Mouse (Mus musculus): ENCODE data around the gene Il16.

Il16 gene

DNA sequence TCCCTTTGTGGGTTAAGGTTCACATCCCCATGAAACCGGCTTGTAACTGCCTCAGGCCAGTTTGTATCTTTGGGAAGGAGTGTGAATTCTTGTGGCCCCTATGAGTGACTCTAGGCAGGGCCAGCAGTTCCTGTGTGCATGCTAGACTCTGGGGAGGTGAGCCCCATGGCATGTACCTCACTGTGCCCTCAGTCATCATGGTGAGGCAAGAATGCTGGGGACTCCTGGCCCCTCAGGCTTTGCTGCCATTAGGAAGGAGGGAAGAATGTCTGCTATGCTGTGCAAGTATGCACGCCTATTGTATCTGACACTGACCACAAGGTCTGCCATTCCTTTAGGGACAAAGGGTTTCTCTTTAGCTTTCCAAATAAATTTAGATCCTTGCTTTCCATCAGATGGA lies 104.4 kb downstream of the Il16 start:
- DNase-seq (ENCODE audit: low spot score): no peak

GRCm38 (mm10) chr7:83640581-83640980 lies 104.9 kb downstream of the Il16 start:
- no peak for DNase-seq (ENCODE audit: low spot score)

DNA sequence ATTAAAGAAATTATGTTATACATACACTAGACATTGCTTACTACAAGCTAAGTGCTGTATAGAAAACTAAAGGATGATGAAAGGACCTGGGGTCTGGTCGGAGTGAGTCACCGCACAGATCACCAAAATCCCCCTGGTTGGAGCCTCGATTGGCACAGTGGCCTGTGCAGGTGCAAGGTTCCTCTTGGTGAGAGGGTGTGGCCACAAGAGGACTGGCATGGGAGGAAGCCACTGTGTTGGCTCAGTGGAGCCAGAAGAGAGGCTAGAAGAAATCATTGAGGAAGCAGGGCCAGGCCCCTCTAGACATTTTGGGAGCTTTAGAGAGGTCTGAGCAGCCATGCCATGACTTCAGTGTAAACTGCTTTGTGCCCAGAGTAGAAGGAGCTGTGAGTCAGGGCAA lies 106.4 kb downstream of the Il16 start:
- no peak for DNase-seq (ENCODE audit: low spot score)

- DNase-seq (ENCODE audit: low spot score): no peak
Measured at GRCm38 (mm10) chr7:83637781-83638583, 107.5 kb downstream of the Il16 start.

DNA sequence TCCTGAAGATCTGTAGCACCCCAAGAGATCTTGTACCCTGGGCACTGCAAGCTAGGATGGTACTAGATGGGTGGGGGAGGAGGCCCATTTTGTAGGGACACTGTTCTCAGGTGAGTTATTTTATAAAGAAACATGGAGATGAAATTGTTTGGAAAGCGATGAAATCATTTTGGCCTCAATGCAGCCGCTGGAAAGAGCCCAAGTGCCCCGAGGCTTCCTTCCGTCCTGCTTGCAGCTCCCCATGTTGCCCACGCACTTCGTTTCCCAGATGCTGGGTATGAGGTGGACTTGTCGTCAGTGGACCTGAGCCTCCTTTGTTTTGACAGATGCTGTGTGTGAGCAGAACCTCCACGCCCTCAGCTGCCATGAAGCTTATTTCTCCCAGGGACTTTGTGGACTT lies 109.1 kb downstream of the Il16 start:
- no peak for DNase-seq (ENCODE audit: low spot score)

DNA sequence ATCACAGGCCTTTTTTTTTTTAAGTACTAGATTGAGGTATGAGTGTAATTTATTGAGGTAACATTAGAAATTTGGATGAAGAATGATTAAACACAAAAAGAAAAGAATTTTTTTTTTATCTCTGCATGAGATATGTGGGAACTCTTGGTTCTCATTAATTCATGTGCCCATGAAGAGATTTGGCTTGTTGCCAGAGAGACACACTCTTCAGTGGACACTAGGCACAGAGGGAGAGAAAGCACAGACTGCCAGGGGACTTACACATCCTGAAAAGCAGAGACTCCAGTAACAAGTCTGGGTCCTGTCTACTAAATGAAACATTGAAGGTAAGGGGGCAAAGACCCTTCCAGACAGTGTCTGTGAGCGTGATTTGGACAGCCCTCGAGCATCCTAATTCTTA lies 109.8 kb downstream of the Il16 start:
- no peak for DNase-seq (ENCODE audit: low spot score)

GRCm38 (mm10) chr7:83633856-83634255 lies 111.7 kb downstream of the Il16 start:
- DNase-seq (ENCODE audit: low spot score): no peak

- DNase-seq (ENCODE audit: low spot score): no peak
Measured at GRCm38 (mm10) chr7:83632682-83633120, 112.8 kb downstream of the Il16 start.

GRCm38 (mm10) chr7:83631828-83632681 lies 113.5 kb downstream of the Il16 start, which contains the start of gene Stard5:
TSS of gene Stard5 (plus strand) at chr7:83631959.
- DNase-seq (ENCODE audit: low spot score): peak; percentile 77

- no peak for DNase-seq (ENCODE audit: low spot score)
Measured at GRCm38 (mm10) chr7:83631073-83631827, 114.3 kb downstream of the Il16 start.

DNA sequence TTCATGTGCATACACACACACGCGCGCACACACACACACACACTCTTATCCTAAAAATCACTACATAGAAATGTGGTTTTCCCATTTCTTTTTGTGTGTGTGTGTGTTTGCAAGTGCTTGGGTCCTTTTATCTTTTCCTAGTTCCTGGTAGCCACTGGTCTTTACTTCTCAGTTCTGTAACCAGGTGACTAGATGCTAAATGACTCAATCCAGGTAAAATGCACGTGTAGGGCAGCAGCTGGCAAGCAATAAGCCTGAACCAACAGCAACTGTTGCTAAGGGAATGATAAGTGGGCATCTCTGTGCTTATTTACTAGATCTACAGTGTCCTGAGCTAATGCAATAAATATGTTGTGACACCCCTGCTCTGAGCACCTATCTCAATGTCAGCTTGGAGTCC lies 118.2 kb downstream of the Il16 start:
- DNase-seq (ENCODE audit: low spot score): no peak

GRCm38 (mm10) chr7:83626557-83627257 lies 118.8 kb downstream of the Il16 start:
- no peak for DNase-seq (ENCODE audit: low spot score)

GRCm38 (mm10) chr7:83624065-83624464 lies 121.5 kb downstream of the Il16 start:
- DNase-seq (ENCODE audit: low spot score): no peak

DNA sequence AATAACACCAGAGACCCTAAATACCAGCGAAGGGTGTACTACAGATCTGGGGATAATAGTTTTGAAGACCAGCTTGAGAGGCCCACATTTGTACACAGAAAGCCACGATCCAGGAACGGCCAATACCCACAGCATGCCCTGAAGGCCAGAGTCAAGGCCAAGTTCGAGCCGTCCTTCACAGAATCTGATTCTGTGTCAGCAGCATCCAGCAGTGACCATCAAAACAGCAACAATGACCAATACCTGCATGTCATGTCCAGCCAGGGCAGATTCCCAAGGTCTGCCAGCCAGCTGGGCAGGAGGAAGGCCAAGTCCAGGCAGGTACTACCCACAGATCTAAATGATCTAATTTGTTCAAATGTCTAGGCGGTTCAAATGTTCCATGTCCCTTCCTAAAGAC lies 122.9 kb downstream of the Il16 start:
- no peak for DNase-seq (ENCODE audit: low spot score)

GRCm38 (mm10) chr7:83618709-83619108 lies 126.8 kb downstream of the Il16 start:
- no peak for DNase-seq (ENCODE audit: low spot score)

DNA sequence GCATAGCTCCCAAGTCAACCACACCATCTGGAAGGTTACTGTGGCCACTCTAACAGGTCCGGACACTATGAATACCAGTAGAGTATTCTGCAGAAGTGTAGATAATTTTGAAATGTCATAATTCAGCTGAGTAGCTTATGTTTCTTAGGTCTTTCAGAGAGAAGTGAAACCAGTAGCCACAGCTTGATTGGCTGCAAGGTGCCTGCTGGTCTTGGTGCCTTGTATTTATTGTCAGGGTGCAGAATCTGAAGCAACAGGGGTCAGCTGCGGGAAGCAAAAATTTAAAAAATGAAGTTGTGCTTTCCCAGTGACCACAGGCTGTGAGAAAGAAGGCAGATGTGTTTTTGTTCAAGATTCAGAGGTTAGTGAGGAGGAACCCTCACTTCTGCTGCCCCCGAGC lies 129.3 kb downstream of the Il16 start:
- DNase-seq (ENCODE audit: low spot score): no peak

DNA sequence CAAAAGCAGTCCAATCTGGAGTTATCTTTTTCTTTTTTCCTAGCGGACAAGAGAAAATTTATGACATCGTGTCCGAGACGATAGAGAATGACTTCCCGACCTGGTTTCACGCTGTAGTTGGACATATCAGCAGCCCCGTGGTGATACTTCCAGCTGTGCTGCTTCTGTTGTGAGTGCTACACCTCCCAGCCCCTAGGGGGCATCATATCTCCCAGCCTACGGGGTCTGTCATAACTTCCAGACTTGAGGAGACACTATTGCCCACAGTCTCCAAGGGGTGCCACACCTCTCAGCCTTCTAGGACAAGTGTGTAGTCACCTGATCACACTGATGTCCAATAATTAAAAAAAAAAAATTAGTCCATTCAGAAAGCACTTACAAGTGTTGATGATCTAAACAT lies 129.7 kb downstream of the Il16 start:
- no peak for DNase-seq (ENCODE audit: low spot score)

DNA sequence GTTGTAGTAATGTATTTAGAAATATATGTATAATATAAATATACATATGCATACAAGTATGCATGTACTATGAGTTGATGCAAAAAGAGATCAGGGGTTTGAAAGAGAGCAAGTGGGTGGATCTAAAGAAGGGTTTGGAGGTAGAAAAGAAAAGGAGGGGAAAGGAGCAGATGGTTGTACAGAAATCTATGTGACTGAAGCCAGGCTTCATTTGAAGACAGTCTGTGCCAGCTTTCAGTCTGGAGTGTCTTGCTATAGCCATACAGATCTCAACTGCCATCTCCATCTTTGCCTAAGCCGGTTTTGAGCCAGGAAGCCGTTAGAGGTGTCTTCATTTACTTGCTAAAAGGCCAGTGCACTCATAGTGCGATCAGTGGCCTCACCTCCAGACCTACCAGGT lies 130.3 kb downstream of the Il16 start:
- no peak for DNase-seq (ENCODE audit: low spot score)

- no peak for DNase-seq (ENCODE audit: low spot score)
Measured at GRCm38 (mm10) chr7:83611886-83612285, 133.6 kb downstream of the Il16 start.

DNA sequence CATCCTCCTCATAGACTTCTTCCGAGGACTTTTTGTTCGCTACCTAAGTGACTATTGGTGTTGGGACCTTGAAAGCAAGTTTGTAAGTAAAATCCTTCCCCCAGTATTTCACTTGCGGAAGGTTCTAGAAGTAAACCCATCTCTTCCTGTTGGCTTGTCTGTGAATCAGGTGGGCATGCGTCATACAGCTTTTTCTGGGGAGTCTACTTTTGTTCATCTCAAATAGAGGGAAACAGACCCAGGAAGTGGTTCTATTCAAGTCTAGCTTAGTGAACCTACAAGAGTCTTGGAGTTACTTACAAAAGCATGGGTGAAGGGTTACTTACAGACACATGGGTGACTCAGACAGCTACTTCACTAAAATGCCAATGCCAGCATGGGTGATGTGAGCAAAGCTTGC lies 135.6 kb downstream of the Il16 start:
- no peak for DNase-seq (ENCODE audit: low spot score)

DNA sequence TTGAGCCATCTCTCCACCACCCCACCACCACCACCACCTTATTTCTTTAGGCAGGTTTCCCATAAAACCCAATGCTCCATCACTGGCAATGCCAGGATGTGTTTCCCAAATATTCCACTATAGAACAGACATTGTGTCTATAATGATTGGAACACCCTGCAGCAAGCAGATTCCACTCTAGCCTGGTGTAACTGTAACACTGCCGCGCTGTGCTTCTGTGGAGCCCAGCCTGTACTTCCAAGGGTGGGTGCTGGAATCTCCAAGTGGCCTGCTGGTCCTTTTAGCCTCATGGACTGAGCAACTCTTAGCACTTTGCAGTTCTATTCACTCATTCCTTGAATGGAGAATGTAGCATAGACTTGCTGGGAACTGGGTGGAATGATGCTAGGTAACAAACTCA lies 138.7 kb downstream of the Il16 start:
- DNase-seq (ENCODE audit: low spot score): no peak

Measured in layer of hippocampus, adult 9-10 months (tissue).